Mouse (Mus musculus): ENCODE data around the gene Clip2. TPM values are rescaled to one million over a fixed set of nuclear protein-coding genes. Genes with fewer than 3 reads are reported as not detected.

The Clip2 gene
- total and polyA plus RNA-seq, 3 experiments = 5.4 to 16.7 (median 8.7) TPM

DNA sequence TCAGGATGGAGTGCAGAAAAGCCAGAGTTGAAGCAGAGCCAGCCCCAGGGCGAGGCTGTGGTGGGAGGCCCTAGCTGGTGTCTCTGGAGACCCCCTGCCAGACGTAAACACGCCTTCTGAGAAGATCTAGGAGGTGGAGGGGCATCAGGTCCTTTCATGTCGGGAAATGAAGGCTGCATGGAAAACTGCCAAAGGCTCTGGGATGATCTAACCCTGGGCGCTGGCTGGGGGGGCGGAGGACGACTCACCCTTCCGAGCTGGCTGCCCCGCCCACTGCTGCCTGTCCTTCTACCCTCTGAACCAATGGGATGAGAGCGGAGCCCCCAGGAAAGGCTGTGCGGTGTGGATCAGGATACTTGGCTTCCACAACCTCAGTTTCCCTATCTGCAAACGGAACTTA is 112.1 kb downstream of the Clip2 start:
- no peak for TF ChIP-seq SMC3 (IDR thresholded peaks at IDR 0.05; ENCODE audit: low read depth, low read length)
- no peak for TF ChIP-seq CHD2 (IDR thresholded peaks at IDR 0.05; ENCODE audit: low read length)
- TF ChIP-seq JUND (conservative IDR thresholded peaks at IDR 0.05; ENCODE audit: low read depth, low read length) = no peak
- no peak for TF ChIP-seq ZMIZ1 (IDR thresholded peaks at IDR 0.05; ENCODE audit: low read depth, low read length)
- no peak for TF ChIP-seq MAX (IDR thresholded peaks at IDR 0.05; ENCODE audit: low read length)
- no peak for TF ChIP-seq USF2 (conservative IDR thresholded peaks at IDR 0.05; ENCODE audit: low read depth, low read length)
- TF ChIP-seq CHD1 (IDR thresholded peaks at IDR 0.05; ENCODE audit: low read depth, low read length) = no peak
- TF ChIP-seq NELFE (IDR thresholded peaks at IDR 0.05; ENCODE audit: low read depth, low read length) = no peak
- in situ Hi-C loops (cut with MboI; ENCODE audit: low pct_ligation_motif_present, low pct_unique_long_range_greater_than_20kb, low sequenced_read_pairs) (no loop called here), dilution Hi-C loops (cut with MboI; ENCODE audit: extremely low pct_ligation_motif_present, extremely low pct_unique_long_range_greater_than_20kb, low sequenced_read_pairs) (no loop called here)
- Histone ChIP-seq H3K79me2 (replicated peaks; ENCODE audit: control insufficient read depth, extremely low read depth, insufficient read depth, poor library complexity, severe bottlenecking) (no peaks in the 10 kb centered on the region), H3K27me3 (replicated peaks) (no peaks in the 10 kb centered on the region), H3K4me1 (ENCODE audit: control insufficient read depth in 1 of 2, insufficient read depth in 2 of 2) (peaks cover 0 to 6% of the 10 kb centered on the region in 2 experiments; a peak in 3 of 4 replicates), H3K9me3 (replicated peaks; ENCODE audit: low read length) (peaks cover 11% of the 10 kb centered on the region), H3K4me2 (ENCODE audit: insufficient read depth, low read depth, poor library complexity, severe bottlenecking) (no peak overlapping the region), H3K36me3 (replicated peaks in 1 of 2; ENCODE audit: control insufficient read depth in 1 of 2, insufficient read depth in 1 of 2, low read length in 1 of 2) (peaks cover 0 to 52% of the 10 kb centered on the region in 2 experiments), H3K27ac (ENCODE audit: insufficient read depth, low read depth) (no peak overlapping the region), H3K4me3 (replicated peaks in 1 of 3; ENCODE audit: low read depth in 2 of 3, low read length in 2 of 3, poor library complexity in 1 of 3) (no peak overlapping the region), H3K9ac (ENCODE audit: insufficient read depth, low read depth) (no peak overlapping the region)
- DNase-seq (ENCODE audit: extremely low read depth) = no peak

DNA sequence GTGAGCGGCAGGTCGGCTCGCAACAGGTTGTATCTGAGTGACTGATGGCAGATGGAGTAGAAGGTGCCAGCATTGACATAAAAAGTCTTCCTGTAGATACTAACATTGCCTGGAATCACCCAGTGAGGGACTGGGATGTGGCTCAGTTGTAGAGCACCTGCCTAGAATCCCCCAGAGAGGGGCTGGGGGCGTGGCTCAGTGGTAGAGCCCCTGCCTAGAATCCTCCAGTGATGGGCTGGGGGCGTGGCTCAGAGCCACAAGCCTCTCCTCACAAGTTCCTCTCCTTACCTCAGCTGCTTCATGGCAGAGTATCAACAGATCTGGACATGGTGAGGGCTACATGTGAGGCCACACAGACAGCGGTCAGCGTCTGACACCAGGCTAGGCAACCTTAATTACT is 112.8 kb downstream of the Clip2 start:
- dilution Hi-C loops (cut with MboI; ENCODE audit: extremely low pct_ligation_motif_present, extremely low pct_unique_long_range_greater_than_20kb, low sequenced_read_pairs) (no loop called here), in situ Hi-C loops (cut with MboI; ENCODE audit: low pct_ligation_motif_present, low pct_unique_long_range_greater_than_20kb, low sequenced_read_pairs) (no loop called here)
- no peak for DNase-seq (ENCODE audit: extremely low read depth)
- TF ChIP-seq NRF1 (IDR thresholded peaks at IDR 0.05; ENCODE audit: low read depth, low read length) (no peak), SIN3A (IDR thresholded peaks at IDR 0.05; ENCODE audit: low read length) (no peak), KAT2A (IDR thresholded peaks at IDR 0.05; ENCODE audit: insufficient replicate concordance, low read length) (no peak), CHD2 (IDR thresholded peaks at IDR 0.05; ENCODE audit: low read length) (no peak), JUN (IDR thresholded peaks at IDR 0.05; ENCODE audit: insufficient read depth, low read depth, low read length) (no peak), CTCF (conservative IDR thresholded peaks at IDR 0.05 in 1 of 2, IDR thresholded peaks at IDR 0.05 in 1 of 2; ENCODE audit: low read depth in 2 of 2, low read length in 2 of 2) (no peak), ZKSCAN1 (IDR thresholded peaks at IDR 0.05; ENCODE audit: borderline replicate concordance, low read depth, low read length) (no peak), SMC3 (IDR thresholded peaks at IDR 0.05; ENCODE audit: low read depth, low read length) (no peak), MYC (IDR thresholded peaks at IDR 0.05; ENCODE audit: low read depth, low read length) (no peak), TCF12 (IDR thresholded peaks at IDR 0.05; ENCODE audit: low read depth, low read length) (no peak), JUND (conservative IDR thresholded peaks at IDR 0.05; ENCODE audit: low read depth, low read length) (no peak), BHLHE40 (IDR thresholded peaks at IDR 0.05; ENCODE audit: low read depth, low read length) (no peak), PAX5 (IDR thresholded peaks at IDR 0.05; ENCODE audit: low read length) (no peak), RAD21 (IDR thresholded peaks at IDR 0.05; ENCODE audit: low read depth, low read length) (no peak)
- peaks cover 10% of the 10 kb centered on the region for H3K9me3 ChIP-seq (replicated peaks; ENCODE audit: low read length)
- H3K79me2 ChIP-seq (replicated peaks; ENCODE audit: control insufficient read depth, extremely low read depth, insufficient read depth, poor library complexity, severe bottlenecking) = no peaks in the 10 kb centered on the region
- H3K36me3 ChIP-seq (replicated peaks in 1 of 2; ENCODE audit: control insufficient read depth in 1 of 2, insufficient read depth in 1 of 2, low read length in 1 of 2) = peaks cover 0 to 50% of the 10 kb centered on the region in 2 experiments
- H3K27ac ChIP-seq (ENCODE audit: insufficient read depth, low read depth) = no peak overlapping the region
- no peaks in the 10 kb centered on the region for H3K27me3 ChIP-seq (replicated peaks)
- H3K4me2 ChIP-seq (ENCODE audit: insufficient read depth, low read depth, poor library complexity, severe bottlenecking) = no peak overlapping the region
- H3K9ac ChIP-seq (ENCODE audit: insufficient read depth, low read depth) = no peak overlapping the region
- H3K4me1 ChIP-seq (ENCODE audit: control insufficient read depth in 1 of 2, insufficient read depth in 2 of 2) = no peaks in the 10 kb centered on the region; a peak in 1 of 4 replicates
- H3K4me3 ChIP-seq (replicated peaks in 1 of 3; ENCODE audit: low read depth in 2 of 3, low read length in 2 of 3, poor library complexity in 1 of 3) = no peak overlapping the region

Other genes starting within 250 kb of the Clip2 start
- gene Gtf2i, start 237.7 kb downstream of the Clip2 start, total RNA-seq (2012; rRNA removed) = 36.2 and 42.2 TPM in 2 replicates
- 24.5 and 28.4 TPM in 2 replicates for gene Gtf2i, start 237.7 kb downstream of the Clip2 start, total RNA-seq (2014; rRNA removed)
- 58.9 and 60.9 TPM in 2 replicates for gene Gtf2i, start 237.7 kb downstream of the Clip2 start, polyA plus RNA-seq (2012; ENCODE audit: insufficient read length, low read depth)
- gene Gtf2ird1, start 95.7 kb downstream of the Clip2 start, total RNA-seq (2012; rRNA removed) = 12.2 and 13.1 TPM in 2 replicates
- 12.8 and 13.3 TPM in 2 replicates for gene Gtf2ird1, start 95.7 kb downstream of the Clip2 start, total RNA-seq (2014; rRNA removed)
- 32.0 and 39.0 TPM in 2 replicates for gene Gtf2ird1, start 95.7 kb downstream of the Clip2 start, polyA plus RNA-seq (2012; ENCODE audit: insufficient read length, low read depth)
- 0.08 and 0.13 TPM in 2 replicates for gene Syna, start 7.7 kb upstream of the Clip2 start, total RNA-seq (2012; rRNA removed)
- gene Syna, start 7.7 kb upstream of the Clip2 start, total RNA-seq (2014; rRNA removed) = 0.13 TPM in 1 of 2 replicates, not detected in the other
- gene Syna, start 7.7 kb upstream of the Clip2 start, polyA plus RNA-seq (2012; ENCODE audit: insufficient read length, low read depth) = 2.3 and 4.0 TPM in 2 replicates
- 223 and 237 TPM in 2 replicates for gene Rfc2, start 28.9 kb upstream of the Clip2 start, total RNA-seq (2012; rRNA removed)
- 219 and 222 TPM in 2 replicates for gene Rfc2, start 28.9 kb upstream of the Clip2 start, total RNA-seq (2014; rRNA removed)
- 267 and 283 TPM in 2 replicates for gene Rfc2, start 28.9 kb upstream of the Clip2 start, polyA plus RNA-seq (2012; ENCODE audit: insufficient read length, low read depth)
- 89.7 and 100 TPM in 2 replicates for gene Lat2, start 62.6 kb upstream of the Clip2 start, total RNA-seq (2012; rRNA removed)
- gene Lat2, start 62.6 kb upstream of the Clip2 start, total RNA-seq (2014; rRNA removed) = 121 and 130 TPM in 2 replicates
- 108 and 112 TPM in 2 replicates for gene Lat2, start 62.6 kb upstream of the Clip2 start, polyA plus RNA-seq (2012; ENCODE audit: insufficient read length, low read depth)
- gene Eif4h, start 87.1 kb upstream of the Clip2 start, total RNA-seq (2012; rRNA removed) = 408 and 445 TPM in 2 replicates
- gene Eif4h, start 87.1 kb upstream of the Clip2 start, total RNA-seq (2014; rRNA removed) = 432 and 470 TPM in 2 replicates
- 391 and 417 TPM in 2 replicates for gene Eif4h, start 87.1 kb upstream of the Clip2 start, polyA plus RNA-seq (2012; ENCODE audit: insufficient read length, low read depth)
- gene Limk1, start 136.2 kb upstream of the Clip2 start, total RNA-seq (2012; rRNA removed) = 10.8 and 11.5 TPM in 2 replicates
- gene Limk1, start 136.2 kb upstream of the Clip2 start, total RNA-seq (2014; rRNA removed) = 6.4 and 7.2 TPM in 2 replicates
- gene Limk1, start 136.2 kb upstream of the Clip2 start, polyA plus RNA-seq (2012; ENCODE audit: insufficient read length, low read depth) = 24.5 and 27.7 TPM in 2 replicates
- gene Eln, start 194.9 kb upstream of the Clip2 start, total RNA-seq (2012; rRNA removed) = not detected in 2 replicates
- gene Eln, start 194.9 kb upstream of the Clip2 start, total RNA-seq (2014; rRNA removed) = not detected in 2 replicates
- gene Eln, start 194.9 kb upstream of the Clip2 start, polyA plus RNA-seq (2012; ENCODE audit: insufficient read length, low read depth) = not detected in 2 replicates

All from CH12.LX (cell line).